Mouse (Mus musculus): ENCODE measurements around the gene Samm50.

DNA sequence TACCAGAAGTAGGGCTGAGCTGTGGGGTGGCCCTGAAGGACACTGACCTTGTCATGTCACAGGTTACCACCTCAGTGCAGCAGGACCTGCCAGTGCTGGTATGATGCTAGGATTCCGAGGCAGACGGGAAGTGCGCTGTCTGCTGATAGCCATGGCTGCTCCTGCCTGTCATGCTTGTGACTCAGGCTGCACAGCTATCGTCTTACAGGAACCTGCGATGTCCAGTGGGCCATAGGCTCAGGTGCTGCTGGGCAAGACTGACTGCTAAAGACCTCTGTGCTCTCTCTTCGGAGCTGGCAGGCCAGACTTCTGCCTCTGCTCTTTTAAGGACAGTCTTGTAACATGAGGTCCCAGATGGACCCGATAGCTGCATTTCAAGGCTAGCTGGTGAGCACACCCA is 22.4 kb downstream of the Samm50 start:
- no peak for TF ChIP-seq POLR2A (IDR thresholded peaks at IDR 0.05; ENCODE audit: borderline replicate concordance, extremely low read depth, insufficient read depth, insufficient read length, poor library complexity, severe bottlenecking)
- no peak for TF ChIP-seq CTCF (IDR thresholded peaks at IDR 0.05; ENCODE audit: borderline replicate concordance, extremely low read depth, insufficient read depth, insufficient read length)

All from brain, embryonic 14.5 days (tissue).